Mouse (Mus musculus): Measurements from ENCODE around the gene Irak2. TPM values are rescaled to one million over a fixed set of nuclear protein-coding genes. Genes with fewer than 3 reads are reported as not detected.

The Irak2 gene
- polyA plus RNA-seq, 1 experiment from 2014 or later: 9.3 TPM

- WGBS: 78% methylated on average over 6 of the region's 6 CpGs
These were observed 34.7 kb downstream of the Irak2 start for GRCm38 (mm10) chr6:113672989-113673388.

GRCm38 (mm10) chr6:113675234-113675633, 37.0 kb downstream of the Irak2 start:
- H3K4me2 ChIP-seq (ENCODE audit: low read depth, low read length): no peak overlapping the region
- no peak overlapping the region for H3K4me3 ChIP-seq (replicated peaks; ENCODE audit: low read length)
- WGBS: 69% methylated on average over 4 of the region's 4 CpGs
- no peaks in the 10 kb centered on the region for H3K36me3 ChIP-seq (ENCODE audit: control insufficient read depth, insufficient read depth, low read length)
- no peaks in the 10 kb centered on the region for H3K9me3 ChIP-seq (replicated peaks; ENCODE audit: control insufficient read depth, low read length)
- H3K9ac ChIP-seq (ENCODE audit: low read length): no peak overlapping the region
- no peaks in the 10 kb centered on the region for H3K4me1 ChIP-seq (ENCODE audit: control insufficient read depth, insufficient read depth, low read length)
- no peak overlapping the region for H3K27ac ChIP-seq (ENCODE audit: low read length)
- ATAC-seq (ENCODE audit: insufficient read depth, low FRiP score): peak; percentile 52; the same call in 1 of the 2 replicates
- no peaks in the 10 kb centered on the region for H3K27me3 ChIP-seq (ENCODE audit: control insufficient read depth, insufficient read depth, low read length)

More at GRCm38 (mm10) chr6:113672989-113673388, 34.7 kb downstream of the Irak2 start:
- H3K4me2 ChIP-seq (ENCODE audit: low read depth, low read length): no peak overlapping the region
- no peak overlapping the region for H3K4me3 ChIP-seq (replicated peaks; ENCODE audit: low read length)
- no peak for ATAC-seq (ENCODE audit: insufficient read depth, low FRiP score)
- H3K9ac ChIP-seq (ENCODE audit: low read length): no peak overlapping the region
- no peaks in the 10 kb centered on the region for H3K9me3 ChIP-seq (replicated peaks; ENCODE audit: control insufficient read depth, low read length)
- no peaks in the 10 kb centered on the region for H3K27me3 ChIP-seq (ENCODE audit: control insufficient read depth, insufficient read depth, low read length)
- no peaks in the 10 kb centered on the region for H3K36me3 ChIP-seq (ENCODE audit: control insufficient read depth, insufficient read depth, low read length)
- peaks cover 5% of the 10 kb centered on the region for H3K4me1 ChIP-seq (ENCODE audit: control insufficient read depth, insufficient read depth, low read length)
- H3K27ac ChIP-seq (ENCODE audit: low read length): no peak overlapping the region

- no peak for ATAC-seq (ENCODE audit: insufficient read depth, low FRiP score)
- H3K27ac ChIP-seq (ENCODE audit: low read length): no peak overlapping the region
- H3K9ac ChIP-seq (ENCODE audit: low read length): no peak overlapping the region
- no peaks in the 10 kb centered on the region for H3K9me3 ChIP-seq (replicated peaks; ENCODE audit: control insufficient read depth, low read length)
- no peaks in the 10 kb centered on the region for H3K4me1 ChIP-seq (ENCODE audit: control insufficient read depth, insufficient read depth, low read length)
- H3K36me3 ChIP-seq (ENCODE audit: control insufficient read depth, insufficient read depth, low read length): no peaks in the 10 kb centered on the region
- no peak overlapping the region for H3K4me2 ChIP-seq (ENCODE audit: low read depth, low read length)
- no peak overlapping the region for H3K4me3 ChIP-seq (replicated peaks; ENCODE audit: low read length)
- 96% methylated on average over 9 of the region's 9 CpGs for WGBS
- no peaks in the 10 kb centered on the region for H3K27me3 ChIP-seq (ENCODE audit: control insufficient read depth, insufficient read depth, low read length)
These were observed 37.7 kb downstream of the Irak2 start for GRCm38 (mm10) chr6:113675991-113676390.

- no peak overlapping the region for H3K4me2 ChIP-seq (ENCODE audit: low read depth, low read length)
- no peaks in the 10 kb centered on the region for H3K4me1 ChIP-seq (ENCODE audit: control insufficient read depth, insufficient read depth, low read length)
- H3K4me3 ChIP-seq (replicated peaks; ENCODE audit: low read length): no peak overlapping the region
- H3K27me3 ChIP-seq (ENCODE audit: control insufficient read depth, insufficient read depth, low read length): no peaks in the 10 kb centered on the region
- WGBS: 65% methylated on average over 14 of the region's 14 CpGs
- ATAC-seq (ENCODE audit: insufficient read depth, low FRiP score): no peak
- H3K27ac ChIP-seq (ENCODE audit: low read length): no peak overlapping the region
- H3K36me3 ChIP-seq (ENCODE audit: control insufficient read depth, insufficient read depth, low read length): no peaks in the 10 kb centered on the region
- no peaks in the 10 kb centered on the region for H3K9me3 ChIP-seq (replicated peaks; ENCODE audit: control insufficient read depth, low read length)
- H3K9ac ChIP-seq (ENCODE audit: low read length): no peak overlapping the region; the same call in 1 of the 2 replicates
These were observed 38.9 kb downstream of the Irak2 start for GRCm38 (mm10) chr6:113677070-113677734.

- no peak overlapping the region for H3K27ac ChIP-seq (ENCODE audit: low read length)
- no peaks in the 10 kb centered on the region for H3K27me3 ChIP-seq (ENCODE audit: control insufficient read depth, insufficient read depth, low read length)
- no peak for ATAC-seq (ENCODE audit: insufficient read depth, low FRiP score)
- no peak overlapping the region for H3K9ac ChIP-seq (ENCODE audit: low read length)
- H3K4me2 ChIP-seq (ENCODE audit: low read depth, low read length): no peak overlapping the region
- WGBS: 71% methylated on average over 14 of the region's 14 CpGs
- no peaks in the 10 kb centered on the region for H3K4me1 ChIP-seq (ENCODE audit: control insufficient read depth, insufficient read depth, low read length)
- no peaks in the 10 kb centered on the region for H3K36me3 ChIP-seq (ENCODE audit: control insufficient read depth, insufficient read depth, low read length)
- no peak overlapping the region for H3K4me3 ChIP-seq (replicated peaks; ENCODE audit: low read length)
- H3K9me3 ChIP-seq (replicated peaks; ENCODE audit: control insufficient read depth, low read length): no peaks in the 10 kb centered on the region
These were observed 40.2 kb downstream of the Irak2 start for GRCm38 (mm10) chr6:113678246-113679012.

GRCm38 (mm10) chr6:113679993-113680566, 41.8 kb downstream of the Irak2 start:
- Histone ChIP-seq H3K9ac (ENCODE audit: low read length) (no peak overlapping the region), H3K27ac (ENCODE audit: low read length) (no peak overlapping the region), H3K4me2 (ENCODE audit: low read depth, low read length) (no peak overlapping the region), H3K9me3 (replicated peaks; ENCODE audit: control insufficient read depth, low read length) (no peaks in the 10 kb centered on the region), H3K27me3 (ENCODE audit: control insufficient read depth, insufficient read depth, low read length) (no peaks in the 10 kb centered on the region), H3K4me3 (replicated peaks; ENCODE audit: low read length) (no peak overlapping the region), H3K36me3 (ENCODE audit: control insufficient read depth, insufficient read depth, low read length) (no peaks in the 10 kb centered on the region), H3K4me1 (ENCODE audit: control insufficient read depth, insufficient read depth, low read length) (no peaks in the 10 kb centered on the region)
- no peak for ATAC-seq (ENCODE audit: insufficient read depth, low FRiP score)
- WGBS: 80% methylated on average over 9 of the region's 9 CpGs

- H3K27me3 ChIP-seq (ENCODE audit: control insufficient read depth, insufficient read depth, low read length): no peaks in the 10 kb centered on the region
- H3K27ac ChIP-seq (ENCODE audit: low read length): no peak overlapping the region
- H3K4me2 ChIP-seq (ENCODE audit: low read depth, low read length): no peak overlapping the region
- no peak overlapping the region for H3K4me3 ChIP-seq (replicated peaks; ENCODE audit: low read length)
- H3K9me3 ChIP-seq (replicated peaks; ENCODE audit: control insufficient read depth, low read length): no peaks in the 10 kb centered on the region
- whole genome bisulfite sequencing: 27% methylated on average over 4 of the region's 4 CpGs
- no peak overlapping the region for H3K9ac ChIP-seq (ENCODE audit: low read length)
- no peaks in the 10 kb centered on the region for H3K36me3 ChIP-seq (ENCODE audit: control insufficient read depth, insufficient read depth, low read length)
- H3K4me1 ChIP-seq (ENCODE audit: control insufficient read depth, insufficient read depth, low read length): no peaks in the 10 kb centered on the region
- ATAC-seq (ENCODE audit: insufficient read depth, low FRiP score): peak; percentile 75
These were observed 43.0 kb downstream of the Irak2 start for GRCm38 (mm10) chr6:113681271-113681670.

GRCm38 (mm10) chr6:113683081-113683825, 45.0 kb downstream of the Irak2 start:
- H3K4me2 ChIP-seq (ENCODE audit: low read depth, low read length): no peak overlapping the region
- H3K9ac ChIP-seq (ENCODE audit: low read length): no peak overlapping the region
- ATAC-seq (ENCODE audit: insufficient read depth, low FRiP score): no peak
- WGBS: 90% methylated on average over 10 of the region's 10 CpGs
- H3K4me3 ChIP-seq (replicated peaks; ENCODE audit: low read length): no peak overlapping the region
- H3K9me3 ChIP-seq (replicated peaks; ENCODE audit: control insufficient read depth, low read length): no peaks in the 10 kb centered on the region
- no peaks in the 10 kb centered on the region for H3K4me1 ChIP-seq (ENCODE audit: control insufficient read depth, insufficient read depth, low read length)
- no peaks in the 10 kb centered on the region for H3K27me3 ChIP-seq (ENCODE audit: control insufficient read depth, insufficient read depth, low read length)
- no peaks in the 10 kb centered on the region for H3K36me3 ChIP-seq (ENCODE audit: control insufficient read depth, insufficient read depth, low read length)
- H3K27ac ChIP-seq (ENCODE audit: low read length): no peak overlapping the region

Measured in stomach, embryonic 16.5 days (tissue).